Mouse (Mus musculus) liver, adult 2 months (tissue): ENCODE measurements around the gene Nup188.

ENCODE experiments used
- CTCF ChIP-seq: fragments of 200-500 bp; IDR thresholded peaks from 2 replicates; pipeline ENCODE4 v1.5.1; 2011; ENCODE audit warnings: low read depth, low read length, control low read depth
- POLR2A ChIP-seq: fragments of 200-500 bp; IDR thresholded peaks from 2 replicates; pipeline ENCODE4 v1.6.1; 2011; ENCODE audit warnings: low read length, control low read depth; ENCODE audit not compliant: insufficient read depth; ENCODE audit errors: extremely low read depth

DNA sequence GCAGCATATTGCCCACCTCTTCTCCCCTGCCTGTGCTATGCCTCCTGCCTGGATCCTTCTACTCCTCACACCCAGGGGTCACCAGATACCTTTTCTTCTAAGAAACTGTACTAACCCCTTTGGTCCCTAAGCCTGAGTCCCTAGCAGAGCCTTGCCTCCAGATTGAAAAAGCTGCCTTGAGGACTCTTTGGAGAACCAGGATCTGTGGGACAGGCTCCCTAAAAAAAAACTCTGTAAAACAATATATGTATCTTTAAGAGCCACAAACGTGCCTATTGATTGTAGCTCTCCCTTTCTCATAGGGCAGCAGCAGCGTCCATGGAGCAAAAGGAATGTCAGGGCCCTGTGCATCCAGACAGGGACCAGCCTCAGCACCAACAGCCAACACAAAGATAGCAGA lies 45.9 kb upstream of the Nup188 start, which contains the start of gene Gm28035:
- TF ChIP-seq POLR2A (no peak), CTCF (no peak)
